8 mouse cellular contexts compared by ENCODE assay signal in the genomic region with DNA sequence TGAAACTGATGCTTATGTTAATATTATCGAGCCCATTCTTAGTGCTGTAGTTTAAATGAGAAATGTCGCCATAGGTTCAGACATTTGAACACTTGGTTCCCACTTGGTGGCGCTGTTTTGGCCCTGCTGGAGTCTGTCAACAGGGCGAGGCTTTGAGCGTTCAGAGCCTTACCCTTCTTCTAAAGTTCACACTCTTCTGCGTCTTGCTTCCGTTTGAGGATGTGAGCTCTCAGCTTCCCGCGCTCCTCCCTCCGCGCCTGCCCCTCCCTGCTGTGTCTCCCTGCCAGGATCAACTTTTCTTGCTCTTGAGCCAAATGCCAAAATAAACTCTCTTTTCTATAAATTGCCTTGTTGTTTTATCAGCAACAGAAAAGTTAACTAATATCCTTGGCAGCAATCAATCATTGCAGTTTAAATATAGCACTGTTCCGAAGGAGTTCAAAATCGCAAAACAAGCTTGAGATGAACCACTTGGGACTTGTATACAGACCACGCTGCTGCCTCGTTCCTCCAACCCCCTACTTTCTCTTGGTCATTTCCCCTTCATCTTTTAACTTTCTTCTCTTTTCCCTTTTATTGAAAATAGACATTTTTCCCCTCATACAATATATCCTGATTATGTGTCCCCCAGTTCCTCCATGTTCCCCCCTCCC. TPM values are rescaled to one million over a fixed set of nuclear protein-coding genes. Genes with fewer than 3 reads are reported as not detected.
DNase-seq lines count a peak whose midpoint lies in the region; ATAC-seq and TF ChIP-seq lines count a peak whose summit lies in the region.

No protein-coding gene starts in this region.

- no peak for ATAC-seq in midbrain, embryonic 14.5 days (ENCODE audit: low FRiP score, low TSS enrichment)
- no peak for ATAC-seq in midbrain, embryonic 16.5 days
- ATAC-seq in megakaryocyte progenitor cell, adult 5-6 weeks (replicated peaks; ENCODE audit: poor library complexity): peak; percentile 39; the same call in 1 of the 2 replicates

- TF ChIP-seq CTCF in gastrocnemius, adult 2 months (IDR thresholded peaks at IDR 0.05): peak; percentile 41
- TF ChIP-seq CTCF in kidney, adult 2 months (conservative IDR thresholded peaks at IDR 0.05; ENCODE audit: insufficient read depth, insufficient read length, low read depth, low read length): peak; percentile 31; the same call in 1 of the 2 replicates

- H3K9me3 ChIP-seq in midbrain, embryonic 14.5 days (ENCODE audit: control insufficient read depth, low read length): no peaks in the 10 kb centered on the region
- H3K9me3 ChIP-seq in midbrain, embryonic 16.5 days (replicated peaks; ENCODE audit: control insufficient read depth, low read length, poor library complexity, severe bottlenecking): no peaks in the 10 kb centered on the region

- no peak overlapping the region for H3K9ac ChIP-seq in midbrain, embryonic 14.5 days (replicated peaks; ENCODE audit: low read length)
- no peak overlapping the region for H3K9ac ChIP-seq in midbrain, embryonic 16.5 days (ENCODE audit: low read depth, low read length)

- H3K27me3 ChIP-seq in midbrain, embryonic 14.5 days (ENCODE audit: control insufficient read depth, insufficient read depth, low read length): no peaks in the 10 kb centered on the region
- no peaks in the 10 kb centered on the region for H3K27me3 ChIP-seq in midbrain, embryonic 16.5 days (ENCODE audit: control insufficient read depth, insufficient read depth, low read depth, low read length)
- no peaks in the 10 kb centered on the region for H3K27me3 ChIP-seq in kidney, adult 2 months (replicated peaks; ENCODE audit: control insufficient read depth, insufficient read depth, low read length)

- WGBS in midbrain, embryonic 14.5 days: 67% methylated on average over 15 of the region's 15 CpGs
- 70% methylated on average over 15 of the region's 15 CpGs for WGBS in midbrain, embryonic 16.5 days
- WGBS in kidney, adult 2 months: 40% methylated on average over 15 of the region's 15 CpGs

- no peak for TF ChIP-seq POLR2A in kidney, adult 2 months (IDR thresholded peaks at IDR 0.05; ENCODE audit: low read depth, low read length)

- intact Hi-C loops in gastrocnemius, adult 2 months (cut with DNase I): no loop called here
- intact Hi-C loops in left cerebral cortex, postnatal 4 days (cut with DNase I): no loop called here

- H3K4me1 ChIP-seq in midbrain, embryonic 14.5 days (ENCODE audit: control insufficient read depth, insufficient read depth, low read length): no peaks in the 10 kb centered on the region
- no peaks in the 10 kb centered on the region for H3K4me1 ChIP-seq in midbrain, embryonic 16.5 days (ENCODE audit: control insufficient read depth, insufficient read depth, low read length)
- H3K4me1 ChIP-seq in kidney, adult 2 months (ENCODE audit: control insufficient read depth, insufficient read depth, low read length): no peaks in the 10 kb centered on the region

- H3K27ac ChIP-seq in midbrain, embryonic 14.5 days (replicated peaks; ENCODE audit: low read depth, low read length): no peak overlapping the region
- H3K27ac ChIP-seq in midbrain, embryonic 16.5 days (ENCODE audit: low read length): no peak overlapping the region
- H3K27ac ChIP-seq in gastrocnemius, adult 2 months: peak overlapping the region; percentile 16
- no peak overlapping the region; the same call in 1 of the 2 replicates for H3K27ac ChIP-seq in kidney, adult 2 months (ENCODE audit: insufficient read depth, low read depth, low read length)

- peak; percentile 15 for DNase-seq in midbrain, embryonic 14.5 days
- peak; percentile 45 for DNase-seq in gastrocnemius, adult 2 months
- DNase-seq in kidney, adult 2 months: peak; percentile 71
- no peak for DNase-seq in thymus, adult 18-20 months
- no peak for DNase-seq in left cerebral cortex, postnatal 4 days
- no peak for DNase-seq in MN1 (ENCODE audit: low spot score)

- H3K4me2 ChIP-seq in midbrain, embryonic 14.5 days (ENCODE audit: low read length): no peak overlapping the region
- H3K4me2 ChIP-seq in midbrain, embryonic 16.5 days (ENCODE audit: low read length): no peak overlapping the region

- no peaks in the 10 kb centered on the region for H3K36me3 ChIP-seq in midbrain, embryonic 14.5 days (ENCODE audit: control insufficient read depth, insufficient read depth, low read length)
- no peaks in the 10 kb centered on the region for H3K36me3 ChIP-seq in midbrain, embryonic 16.5 days (ENCODE audit: control insufficient read depth, insufficient read depth, low read length)
- no peaks in the 10 kb centered on the region for H3K36me3 ChIP-seq in kidney, adult 2 months (ENCODE audit: control insufficient read depth, insufficient read depth, low read length)

- H3K4me3 ChIP-seq in midbrain, embryonic 14.5 days (replicated peaks; ENCODE audit: low read depth, low read length): no peak overlapping the region
- no peak overlapping the region for H3K4me3 ChIP-seq in midbrain, embryonic 16.5 days (ENCODE audit: low read depth, low read length)
- peak overlapping the region; percentile 2; the same call in 1 of the 2 replicates for H3K4me3 ChIP-seq in gastrocnemius, adult 2 months
- no peak overlapping the region for H3K4me3 ChIP-seq in kidney, adult 2 months (ENCODE audit: insufficient read depth, low read depth, low read length)

RNA-seq across cellular contexts. Expression of a gene that starts 42.4 kb away (rescaled TPM):
- polyA plus RNA-seq in midbrain, embryonic 14.5 days (2014; fragmentation: Nextera tagmentation; extraction: Ambion mirVana): 68.5 and 79.4 TPM in 2 replicates
- polyA plus RNA-seq in midbrain, embryonic 16.5 days (2015; fragmentation: Nextera tagmentation; extraction: Ambion mirVana): 126 and 133 TPM in 2 replicates
- 10 to 100 TPM; 40.3 to 80.7 TPM for total RNA-seq in gastrocnemius, adult 2 months (2021)
- polyA plus RNA-seq in kidney, adult 2 months (2012; rRNA removed): 15.4 and 18.3 TPM in 2 replicates
- total RNA-seq in megakaryocyte progenitor cell, adult 5-6 weeks (2015): not detected in 2 replicates
- total RNA-seq in megakaryocyte progenitor cell, adult 5-6 weeks (2017): not detected in 2 replicates
- 10 to 100 TPM; 43.1 to 49.9 TPM for total RNA-seq in left cerebral cortex, postnatal 4 days (2021)

Comparison
In these comparisons a context has a peak if more than half of its experiments do, and no peak if none do; other contexts are left out.
1. DNase-seq: peak in midbrain, embryonic 14.5 days (single experiment), gastrocnemius, adult 2 months (single experiment) and kidney, adult 2 months (single experiment); none in thymus, adult 18-20 months (0 of 2), left cerebral cortex, postnatal 4 days (single experiment) and MN1 (single experiment).
2. RNA of a gene that starts 42.4 kb away (total RNA-seq): 40.3 to 80.7 TPM in gastrocnemius, adult 2 months and 43.1 to 49.9 TPM in left cerebral cortex, postnatal 4 days; not detected in megakaryocyte progenitor cell, adult 5-6 weeks; every median in the first group is over 10 times any median in the second.